Mouse (Mus musculus) midbrain, embryonic 12.5 days (tissue): ENCODE results near the gene Lims1. TPM values are rescaled to one million over a fixed set of nuclear protein-coding genes. Genes with fewer than 3 reads are reported as not detected.

ENCODE experiments used
- polyA plus RNA-seq: library from polyadenylated mRNA; unstranded; fragments of >200 nt; fragmentation: Nextera tagmentation; extraction: Ambion mirVana; gene quantifications from 2 replicates; pipeline ENCODE4 v1.2.1, GENCODE M21; 2016

Gene Lims1
- polyA plus RNA-seq, 1 experiment from 2014 or later: 88.9 TPM

Other genes starting within 250 kb of the Lims1 start
- not detected in 2 replicates for gene AW822073, start 98.5 kb upstream of the Lims1 start, polyA plus RNA-seq
- gene Duxf3, start 90.8 kb upstream of the Lims1 start, polyA plus RNA-seq: not detected in 2 replicates
- gene Gm4981, start 86.8 kb upstream of the Lims1 start, polyA plus RNA-seq: not detected in 2 replicates
- gene Gcc2, start 68.0 kb upstream of the Lims1 start, polyA plus RNA-seq: 64.8 and 66.5 TPM in 2 replicates
- 28.5 and 33.9 TPM in 2 replicates for gene Ranbp2, start 123.5 kb downstream of the Lims1 start, polyA plus RNA-seq
- 15.3 and 15.4 TPM in 2 replicates for gene Ccdc138, start 174.5 kb downstream of the Lims1 start, polyA plus RNA-seq